Mouse (Mus musculus) ES-E14 (cell line): ENCODE measurements at regions not wholly inside any gene's neighbourhood (a gene's known extent, or its start where the extent isn't known, plus 50 kb on each side); places are given as distances from the start of the nearest gene placed in this dataset.

Experiments
- MAFK ChIP-seq: IDR thresholded peaks from 2 replicates; pipeline ENCODE4 v1.6.1; 2014; ENCODE audit warnings: mild to moderate bottlenecking, low read depth, low read length, inconsistent platforms; ENCODE audit not compliant: insufficient read depth
- ZC3H11A ChIP-seq: IDR thresholded peaks from 2 replicates; pipeline ENCODE4 v1.6.1; 2012; ENCODE audit warnings: low read depth, mild to moderate bottlenecking, inconsistent platforms, low read length, borderline replicate concordance

- TF ChIP-seq ZC3H11A (no peak), MAFK (no peak)
These were observed 423.3 kb downstream of the Col12a1 start for GRCm38 (mm10) chr9:79295306-79295705.
